Mouse (Mus musculus) kidney, embryonic 16.5 days (tissue): ENCODE measurements around the gene Pon3. TPM values are rescaled to one million over a fixed set of nuclear protein-coding genes. Genes with fewer than 3 reads are reported as not detected.

Source experiments
- ATAC-seq: fragments of 200-750 bp; cut with Nextera tagmentation; 2 replicates; pipeline ENCODE4 v1.8.0; 2017; ENCODE audit warnings: moderate TSS enrichment; ENCODE audit not compliant: low FRiP score, low TSS enrichment
- H3K27ac ChIP-seq: fragments of 300-500 bp; sonication (generic); 2 replicates; pipeline ENCODE4 v1.5.1; 2014; ENCODE audit warnings: low read length
- H3K27me3 ChIP-seq: fragments of 300-500 bp; sonication (generic); 2 replicates; pipeline ENCODE4 v1.6.1; 2014; ENCODE audit warnings: low read length, control low read depth, mixed read lengths; ENCODE audit not compliant: insufficient read depth
- H3K36me3 ChIP-seq: fragments of 300-500 bp; sonication (generic); 2 replicates; pipeline ENCODE4 v1.6.1; 2014; ENCODE audit warnings: low read length, control low read depth, mixed read lengths; ENCODE audit not compliant: insufficient read depth
- H3K4me1 ChIP-seq: fragments of 300-500 bp; sonication (generic); 2 replicates; pipeline ENCODE4 v1.6.1; 2014; ENCODE audit warnings: low read length, control low read depth, mixed read lengths; ENCODE audit not compliant: insufficient read depth
- H3K4me2 ChIP-seq: fragments of 300-500 bp; sonication (generic); replicated peaks from 2 replicates; pipeline ENCODE4 v1.6.1; 2014; ENCODE audit warnings: low read depth, low read length
- H3K4me3 ChIP-seq: fragments of 300-500 bp; sonication (generic); 2 replicates; pipeline ENCODE4 v1.5.1; 2014; ENCODE audit warnings: mild to moderate bottlenecking, low read length
- H3K9ac ChIP-seq: fragments of 300-500 bp; sonication (generic); replicated peaks from 2 replicates; pipeline ENCODE4 v1.6.1; 2014; ENCODE audit warnings: low read length
- H3K9me3 ChIP-seq: fragments of 300-500 bp; sonication (generic); 2 replicates; pipeline ENCODE4 v1.6.1; 2016; ENCODE audit warnings: low read length, control low read depth
- WGBS: fragments of 180-500 bp; shearing (Covaris S2); extraction: QIAGEN DNeasy Blood & Tissue Kit; methylation state at CpG from one replicate; pipeline ENCODE4 v1.1.7; 2014; 5-methylcytosine and 5-hydroxymethylcytosine counted together
- polyA plus RNA-seq: library from polyadenylated mRNA; unstranded; fragments of >200 nt; fragmentation: Nextera tagmentation; extraction: Ambion mirVana; gene quantifications from 2 replicates; pipeline ENCODE4 v1.2.1, GENCODE M21; 2015

Gene Pon3
- polyA plus RNA-seq, 1 experiment from 2014 or later: 14.3 TPM

DNA sequence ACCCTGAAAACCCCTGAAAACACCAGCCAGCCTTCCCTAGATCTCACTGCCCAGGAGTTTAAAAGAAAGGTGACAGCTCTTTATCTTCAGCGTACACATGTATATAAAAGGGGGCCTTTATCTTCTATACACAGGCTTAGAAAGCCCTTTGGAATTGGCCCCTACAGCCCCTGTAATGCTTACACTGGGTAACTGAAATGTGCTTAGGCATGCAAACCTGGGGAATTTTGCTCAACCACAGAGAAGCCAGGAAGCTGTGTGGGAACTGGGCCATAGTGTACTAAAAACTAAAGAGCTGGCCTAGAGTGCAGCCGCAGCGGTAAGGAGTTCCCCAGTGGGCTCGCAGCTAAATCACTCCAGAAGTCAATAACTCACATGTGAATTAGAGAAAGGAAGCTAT lies 35.4 kb upstream of the Pon3 start:
- no peaks in the 10 kb centered on the region for H3K27me3 ChIP-seq
- H3K9me3 ChIP-seq: no peaks in the 10 kb centered on the region
- 0 out of 2 replicates have a peak, but pooled peaks have one; percentile 23 for ATAC-seq
- no peak overlapping the region for H3K27ac ChIP-seq
- H3K4me3 ChIP-seq: no peak overlapping the region
- no peaks in the 10 kb centered on the region for H3K4me1 ChIP-seq
- H3K9ac ChIP-seq: no peak overlapping the region
- H3K36me3 ChIP-seq: no peaks in the 10 kb centered on the region
- 72% methylated on average over 4 of the region's 4 CpGs for WGBS
- no peak overlapping the region for H3K4me2 ChIP-seq

DNA sequence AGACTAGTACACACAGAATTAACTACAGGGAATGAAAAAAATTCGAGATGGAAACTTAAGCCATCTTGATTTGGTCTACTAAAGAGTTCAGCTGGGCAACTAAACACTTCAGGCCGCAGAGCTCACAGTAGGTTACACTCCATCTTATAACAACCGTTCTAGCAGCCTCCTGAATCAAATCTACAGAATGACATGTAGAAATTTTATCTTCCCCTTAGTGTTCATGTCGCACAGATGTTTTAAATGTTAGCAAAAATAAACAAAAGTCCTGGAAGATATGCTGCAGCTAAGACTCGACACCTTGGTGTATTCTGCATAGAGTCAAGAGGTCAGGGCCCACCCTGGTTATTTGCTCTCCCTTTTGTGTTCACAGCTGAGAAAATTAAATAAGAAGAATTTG lies 31.8 kb upstream of the Pon3 start:
- H3K9me3 ChIP-seq: no peaks in the 10 kb centered on the region
- H3K27me3 ChIP-seq: no peaks in the 10 kb centered on the region
- H3K4me2 ChIP-seq: no peak overlapping the region
- ATAC-seq: no peak
- no peaks in the 10 kb centered on the region for H3K4me1 ChIP-seq
- H3K27ac ChIP-seq: no peak overlapping the region
- WGBS: 36% methylated on average over 5 of the region's 5 CpGs
- H3K36me3 ChIP-seq: no peaks in the 10 kb centered on the region
- H3K4me3 ChIP-seq: no peak overlapping the region
- no peak overlapping the region for H3K9ac ChIP-seq

DNA sequence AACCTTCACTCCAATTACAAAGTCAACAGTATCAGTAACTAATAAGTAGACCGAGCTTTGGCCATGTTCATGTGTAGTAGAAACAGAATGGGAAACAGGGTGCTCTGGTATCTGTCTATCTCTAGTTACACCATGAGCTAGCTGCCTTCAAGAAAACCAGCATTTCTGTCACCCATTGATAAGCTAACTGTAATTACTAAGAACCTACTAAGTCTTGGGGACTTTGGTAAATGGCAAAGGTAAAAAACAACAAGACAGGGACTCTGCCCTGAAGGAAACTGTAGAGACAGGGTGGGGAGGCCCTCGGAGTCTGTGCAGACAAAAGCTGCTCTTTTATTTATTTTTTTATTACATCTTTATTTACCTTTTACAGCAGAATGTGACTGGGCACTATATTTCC lies 31.3 kb upstream of the Pon3 start:
- 65% methylated on average over 2 of the region's 2 CpGs for WGBS
- no peaks in the 10 kb centered on the region for H3K36me3 ChIP-seq
- H3K4me1 ChIP-seq: no peaks in the 10 kb centered on the region
- no peak overlapping the region for H3K4me2 ChIP-seq
- H3K27me3 ChIP-seq: no peaks in the 10 kb centered on the region
- ATAC-seq: no peak
- no peak overlapping the region for H3K4me3 ChIP-seq
- no peak overlapping the region for H3K27ac ChIP-seq
- H3K9ac ChIP-seq: no peak overlapping the region
- no peaks in the 10 kb centered on the region for H3K9me3 ChIP-seq

DNA sequence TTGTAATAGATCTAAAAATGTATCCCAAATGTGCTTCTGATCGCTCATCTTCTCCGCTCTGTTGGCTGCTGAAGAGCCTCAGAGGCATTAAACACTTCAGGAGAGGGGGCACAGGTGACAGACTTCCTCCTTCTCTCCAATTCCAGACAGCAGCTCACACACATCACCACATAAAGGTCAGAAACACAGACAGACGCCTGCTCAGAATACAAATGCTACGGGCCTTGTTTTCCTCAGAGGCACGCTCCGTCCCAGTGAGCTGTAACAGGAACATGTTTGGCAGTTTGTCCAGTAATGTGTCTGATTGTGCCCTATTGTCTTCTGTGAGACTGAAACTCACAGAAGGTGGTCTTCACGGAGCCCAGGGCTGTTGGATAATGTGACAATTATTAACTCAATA lies 26.3 kb upstream of the Pon3 start:
- no peaks in the 10 kb centered on the region for H3K36me3 ChIP-seq
- H3K4me1 ChIP-seq: no peaks in the 10 kb centered on the region
- WGBS: 65% methylated on average over 7 of the region's 7 CpGs

DNA sequence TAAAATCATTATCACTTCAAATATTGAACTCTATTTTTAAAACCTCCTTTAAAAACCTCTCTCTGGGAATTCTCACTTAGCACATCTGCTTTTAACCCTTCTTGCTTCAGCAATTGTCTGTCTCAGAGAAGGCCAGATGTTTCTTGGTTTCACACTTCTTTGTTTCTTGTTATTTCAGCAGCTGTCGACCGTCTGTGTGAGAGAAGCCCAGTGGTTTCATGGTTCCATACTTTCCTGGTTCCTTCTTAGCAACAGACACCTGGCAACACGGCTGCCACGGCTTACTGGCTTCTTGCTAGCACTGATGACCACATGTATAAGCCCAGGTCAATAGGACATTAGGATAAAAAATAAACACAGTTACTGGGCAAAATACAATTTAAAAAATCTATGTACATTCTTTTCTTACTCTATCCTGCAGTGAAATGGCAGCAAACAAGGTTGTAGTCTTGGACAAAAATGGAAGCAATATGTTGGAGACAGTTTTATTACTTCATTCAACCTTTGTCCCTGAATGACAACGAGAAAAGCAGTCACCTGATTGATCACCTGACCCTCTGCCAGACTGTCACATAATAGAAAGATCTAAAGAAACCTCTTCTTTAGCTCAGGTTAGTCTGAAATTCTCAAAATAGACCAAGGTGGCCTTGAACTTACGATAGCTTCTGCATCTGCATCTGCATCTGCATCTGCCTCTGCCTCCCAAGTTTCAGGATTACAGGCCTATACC lies 24.7 kb upstream of the Pon3 start:
- Histone ChIP-seq H3K4me3 (no peak overlapping the region), H3K27me3 (no peaks in the 10 kb centered on the region), H3K36me3 (no peaks in the 10 kb centered on the region; the same call in 1 of the 2 replicates), H3K4me2 (no peak overlapping the region), H3K9me3 (no peaks in the 10 kb centered on the region), H3K27ac (no peak overlapping the region), H3K4me1 (no peaks in the 10 kb centered on the region), H3K9ac (no peak overlapping the region)
- 44% methylated on average over 6 of the region's 6 CpGs for whole genome bisulfite sequencing
- ATAC-seq: no peak

More for the DNA sequence above, 26.3 kb upstream of the Pon3 start:
- no peaks in the 10 kb centered on the region for H3K27me3 ChIP-seq
- H3K4me3 ChIP-seq: no peak overlapping the region
- no peaks in the 10 kb centered on the region for H3K9me3 ChIP-seq
- H3K4me2 ChIP-seq: no peak overlapping the region
- no peak overlapping the region for H3K9ac ChIP-seq
- no peak for ATAC-seq
- H3K27ac ChIP-seq: no peak overlapping the region

DNA sequence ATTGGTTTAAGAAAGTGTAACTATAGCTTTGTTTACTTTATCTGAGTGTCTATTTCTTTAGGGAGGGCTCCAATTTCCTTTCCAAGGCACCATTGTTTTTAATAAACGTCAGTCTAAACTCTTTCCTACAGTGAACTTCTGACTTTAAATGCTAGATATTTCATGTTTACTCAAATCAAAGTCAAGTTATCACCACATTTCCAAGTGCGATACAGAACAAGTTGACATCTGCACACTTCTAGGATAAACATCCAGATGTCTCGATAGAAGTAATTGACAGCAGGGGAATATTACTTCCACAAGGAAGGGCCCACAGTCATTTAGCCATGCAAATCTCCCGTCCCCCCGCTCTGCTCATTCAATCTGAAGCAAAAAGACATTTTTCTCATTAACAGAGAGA lies 21.9 kb upstream of the Pon3 start:
- Histone ChIP-seq H3K4me1 (no peaks in the 10 kb centered on the region), H3K27me3 (no peaks in the 10 kb centered on the region), H3K4me2 (no peak overlapping the region), H3K36me3 (peaks cover 3% of the 10 kb centered on the region), H3K9ac (no peak overlapping the region), H3K9me3 (no peaks in the 10 kb centered on the region), H3K4me3 (no peak overlapping the region), H3K27ac (no peak overlapping the region)
- 37% methylated on average over 5 of the region's 5 CpGs for WGBS
- ATAC-seq: no peak

DNA sequence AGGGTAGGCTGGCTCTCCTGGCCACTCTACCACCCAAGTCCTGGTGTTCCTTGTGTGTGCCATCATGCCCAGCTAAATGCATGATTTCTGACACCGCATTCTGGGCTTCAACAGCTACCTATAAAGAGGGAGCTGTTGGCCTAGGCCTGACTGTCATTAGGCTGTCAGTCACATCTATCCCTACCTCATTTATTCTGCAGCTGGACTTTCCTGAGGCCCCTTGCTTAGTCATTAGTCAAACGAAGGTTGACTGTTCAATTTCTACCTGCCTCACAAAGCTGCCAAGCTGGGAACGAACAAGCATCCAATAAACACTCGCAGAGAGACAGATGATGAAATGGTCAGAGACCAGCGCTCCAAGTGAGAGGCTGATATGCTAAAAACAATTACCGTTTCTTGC lies 13.6 kb upstream of the Pon3 start:
- H3K4me2 ChIP-seq: no peak overlapping the region
- no peaks in the 10 kb centered on the region for H3K27me3 ChIP-seq
- 84% methylated on average over 6 of the region's 6 CpGs for WGBS
- no peak overlapping the region for H3K9ac ChIP-seq
- ATAC-seq: no peak
- peaks cover 19% of the 10 kb centered on the region for H3K36me3 ChIP-seq
- no peaks in the 10 kb centered on the region for H3K9me3 ChIP-seq
- H3K27ac ChIP-seq: no peak overlapping the region
- H3K4me3 ChIP-seq: no peak overlapping the region
- H3K4me1 ChIP-seq: no peaks in the 10 kb centered on the region

DNA sequence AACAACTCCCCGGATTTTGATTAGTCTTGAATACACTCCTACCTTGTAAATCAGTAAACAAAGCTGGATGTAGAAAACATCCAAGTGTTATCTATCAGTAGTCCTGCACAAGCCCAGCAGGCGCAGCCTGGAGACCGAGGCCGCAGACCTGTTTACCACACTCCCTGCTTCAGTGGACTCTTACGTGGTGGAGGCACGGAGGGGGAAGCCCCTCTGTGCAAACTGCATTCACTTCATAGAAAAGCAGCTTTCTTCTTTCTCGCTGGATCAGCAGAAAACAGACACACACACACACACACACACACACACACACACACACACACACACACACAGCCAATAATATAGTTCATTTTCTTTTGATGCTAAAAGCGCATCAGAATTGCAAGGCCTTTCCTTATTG lies 8.7 kb upstream of the Pon3 start:
- no peaks in the 10 kb centered on the region for H3K9me3 ChIP-seq
- H3K9ac ChIP-seq: no peak overlapping the region
- 76% methylated on average over 8 of the region's 8 CpGs for WGBS
- H3K4me3 ChIP-seq: no peak overlapping the region
- H3K36me3 ChIP-seq: peaks cover 8% of the 10 kb centered on the region; the same call in 1 of the 2 replicates
- H3K27me3 ChIP-seq: no peaks in the 10 kb centered on the region
- no peaks in the 10 kb centered on the region for H3K4me1 ChIP-seq
- ATAC-seq: no peak
- no peak overlapping the region for H3K27ac ChIP-seq
- H3K4me2 ChIP-seq: no peak overlapping the region

DNA sequence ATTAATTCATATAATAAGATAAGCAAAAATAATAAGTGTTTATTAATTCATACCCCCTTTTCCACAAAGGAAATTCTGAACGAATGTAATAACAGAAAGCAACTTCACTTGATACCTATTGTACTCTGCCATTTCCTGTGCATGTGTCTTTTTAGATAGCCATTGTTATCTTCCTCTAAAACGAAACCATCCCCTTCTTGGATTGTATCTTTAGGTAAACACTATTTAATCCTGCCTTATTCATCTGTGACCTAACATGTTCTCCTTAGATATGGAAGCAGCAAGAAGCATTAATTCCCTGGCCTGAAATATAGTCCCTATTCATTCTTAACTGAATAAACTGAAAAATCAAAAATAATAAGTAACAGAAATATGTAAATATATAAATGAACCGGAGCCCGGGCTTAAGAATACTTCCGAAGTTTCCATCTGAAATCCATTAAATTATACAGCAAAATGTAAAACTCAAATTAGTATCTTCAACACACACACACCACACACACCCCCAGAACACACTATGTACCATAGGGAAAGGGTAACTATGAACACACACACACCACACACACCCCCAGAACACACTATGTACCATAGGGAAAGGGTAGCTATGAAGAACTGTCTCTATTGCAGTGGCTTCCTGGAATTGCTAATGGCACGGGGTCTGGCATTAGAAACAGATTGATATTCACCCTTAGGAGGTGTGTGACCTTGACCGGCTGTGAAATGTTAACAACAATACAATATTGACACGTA lies 7.3 kb upstream of the Pon3 start:
- H3K9me3 ChIP-seq: no peaks in the 10 kb centered on the region
- no peak for ATAC-seq
- H3K4me3 ChIP-seq: no peak overlapping the region
- H3K27me3 ChIP-seq: no peaks in the 10 kb centered on the region
- no peak overlapping the region for H3K4me2 ChIP-seq
- no peaks in the 10 kb centered on the region for H3K4me1 ChIP-seq
- peaks cover 3% of the 10 kb centered on the region; the same call in 1 of the 2 replicates for H3K36me3 ChIP-seq
- 80% methylated on average over 8 of the region's 8 CpGs for WGBS
- no peak overlapping the region for H3K27ac ChIP-seq
- no peak overlapping the region for H3K9ac ChIP-seq
